Mouse (Mus musculus) megakaryocyte-erythroid progenitor cell, adult 5-6 weeks (primary cell): ENCODE measurements around the gene Tm7sf2. TPM values are rescaled to one million over a fixed set of nuclear protein-coding genes. Genes with fewer than 3 reads are reported as not detected.
A peak's percentile ranks its signal among the peaks of the same experiment; 100 is the strongest.
"Not testable (repeated sequence)": the region's sequence is repeated elsewhere in the genome, so short reads cannot be mapped to it uniquely, and the experiment has no call there.

Experiments
- ATAC-seq: replicated peaks from 2 replicates; pipeline ENCODE4 v1.8.0; 2016; ENCODE audit warnings: mild to moderate bottlenecking, inconsistent platforms; ENCODE audit not compliant: severe bottlenecking, poor library complexity, low FRiP score, low TSS enrichment
- total RNA-seq, 2 experiments: library from RNA; stranded (forward) in 1 of 2; stranded (reverse) in 1 of 2; fragments of 200-1000, 215-1000 nt in 1 of 2; fragments of >200 nt in 1 of 2; fragmentation: Nextera tagmentation in 1 of 2; gene quantifications; 2 replicates each; pipeline ENCODE4 v1.2.3; 2014 to 2017

Gene Tm7sf2
- total RNA-seq, 2 experiments from 2014 or later, result 4.8 to 13.7 TPM

DNA sequence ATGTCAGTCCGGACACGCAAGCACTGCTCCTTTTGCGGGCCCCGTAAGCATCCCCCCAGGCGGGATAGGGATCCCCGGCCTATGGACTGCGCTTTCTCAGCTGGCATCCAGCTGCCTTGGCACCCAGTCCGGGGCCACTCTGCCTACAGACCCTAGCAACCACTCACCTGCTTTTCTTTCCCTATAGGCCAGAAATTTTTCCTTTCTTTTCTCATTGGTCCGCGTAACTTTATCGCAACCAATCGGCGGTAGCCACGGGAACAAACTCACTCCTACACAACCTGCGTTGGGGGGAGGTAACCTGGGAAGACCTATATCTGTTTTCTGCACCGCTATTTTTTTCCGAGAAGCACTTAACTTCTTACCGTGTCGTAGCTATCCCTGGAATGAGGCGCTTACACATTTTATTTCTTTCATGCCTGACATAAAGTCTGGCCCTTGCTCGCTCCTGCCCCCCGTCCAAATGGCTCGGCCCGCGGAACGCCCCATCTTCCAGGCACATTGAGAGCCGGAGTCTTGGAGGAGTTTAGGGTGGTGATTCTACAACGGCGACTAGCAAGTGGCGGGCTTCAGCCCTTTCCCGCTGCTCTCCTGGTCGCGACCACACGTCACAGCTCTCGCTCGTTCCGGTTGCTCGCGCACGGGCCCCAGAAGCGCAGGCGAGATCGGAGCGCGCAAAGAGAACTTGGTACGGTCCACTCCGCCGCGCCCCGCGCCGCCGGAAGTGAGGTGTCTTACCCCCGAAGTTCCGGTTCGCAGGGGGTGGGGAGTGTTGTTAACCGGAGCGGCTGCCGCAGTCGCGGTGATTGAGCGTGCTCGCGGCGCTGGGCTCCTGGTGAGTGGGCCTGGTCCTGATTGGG, 21.6 kb downstream of the Tm7sf2 start, which contains the start of gene Syvn1:
Syvn1 (plus strand) TSS at position 283 of the 860 bp plus-strand sequence.
- ATAC-seq, result peak; percentile 77

DNA sequence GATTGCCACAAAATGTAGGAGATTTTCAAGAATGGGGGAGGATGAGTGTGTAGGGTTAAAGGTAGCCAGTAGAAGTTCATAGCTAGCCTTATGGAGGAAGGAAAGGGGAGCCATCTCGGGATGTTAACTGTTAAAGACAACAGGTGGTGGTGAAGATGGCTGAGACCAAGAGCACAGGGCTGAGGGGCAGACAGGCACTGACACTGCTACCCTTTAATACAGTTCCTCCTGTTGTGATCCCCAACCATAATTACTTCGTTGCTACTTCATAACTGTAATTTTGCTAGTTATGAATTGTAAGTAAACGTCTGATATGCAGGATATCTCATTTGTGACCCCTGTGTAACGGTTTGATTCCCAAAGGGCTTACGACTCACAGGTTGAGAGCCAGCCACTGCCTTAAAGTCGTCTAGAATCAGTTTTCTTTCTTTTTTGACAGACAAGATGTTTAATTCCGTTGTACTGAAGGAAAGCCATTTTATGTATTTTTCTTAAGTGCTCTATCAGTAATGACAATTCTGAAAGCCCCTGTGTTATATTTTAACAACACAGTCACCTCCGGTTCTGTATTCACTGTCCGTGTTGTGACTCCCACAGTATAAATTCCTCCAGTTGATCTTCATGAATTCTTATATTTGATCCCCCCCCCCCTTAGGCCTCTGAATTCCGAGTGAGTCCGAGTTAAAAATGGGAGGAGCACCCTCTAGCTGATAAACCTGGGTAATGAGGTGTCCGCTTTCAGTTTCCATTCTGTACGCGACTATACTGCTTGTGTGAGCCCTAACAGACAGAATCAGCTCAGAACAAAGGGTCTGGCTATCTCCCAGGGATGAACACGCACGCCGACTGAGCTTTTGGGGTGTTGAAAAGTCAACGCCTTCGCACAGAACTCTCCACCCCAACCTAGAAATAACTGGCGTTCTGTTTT, 22.5 kb downstream of the Tm7sf2 start:
- ATAC-seq, result peak; percentile 32

DNA sequence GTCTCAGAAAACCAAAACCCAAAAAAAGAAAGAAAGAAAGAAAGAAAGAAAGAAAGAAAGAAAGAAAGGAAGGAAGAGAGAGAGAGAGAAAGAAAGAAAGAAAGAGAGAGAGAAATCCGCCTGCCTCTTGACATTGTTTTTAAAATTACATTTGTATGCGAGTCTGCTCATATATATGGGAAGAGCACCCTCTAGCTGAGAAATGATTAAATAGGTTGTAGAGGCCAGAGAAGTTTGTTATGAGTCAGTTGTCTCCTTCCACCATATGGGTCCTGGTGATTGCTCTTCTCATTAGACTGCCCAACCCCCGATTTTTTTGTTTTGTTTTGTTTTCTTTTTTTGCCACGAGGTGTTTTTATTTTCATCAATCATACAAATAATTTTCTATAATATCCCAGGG, 24.1 kb downstream of the Tm7sf2 start:
- ATAC-seq, result not testable (repeated sequence)

DNA sequence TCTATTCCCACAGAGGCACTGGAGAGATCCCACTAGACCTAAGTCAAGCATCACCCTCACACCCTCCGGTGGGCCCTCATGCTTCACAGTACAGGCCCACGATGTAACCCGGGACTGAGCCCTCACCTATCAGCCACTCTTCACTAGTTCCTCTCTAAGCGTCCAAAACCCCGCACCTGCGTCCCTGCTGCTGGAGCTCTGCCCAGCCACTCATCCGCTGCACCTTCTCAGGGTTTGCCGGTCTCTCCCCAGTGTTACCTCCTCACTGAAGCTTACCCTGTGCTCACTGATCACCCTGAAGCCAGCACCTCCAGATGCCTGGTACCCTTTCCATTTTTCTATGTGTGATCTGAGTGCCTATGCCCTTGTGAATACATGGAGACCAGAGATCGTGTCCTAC, 25.9 kb downstream of the Tm7sf2 start:
- ATAC-seq, result no peak

DNA sequence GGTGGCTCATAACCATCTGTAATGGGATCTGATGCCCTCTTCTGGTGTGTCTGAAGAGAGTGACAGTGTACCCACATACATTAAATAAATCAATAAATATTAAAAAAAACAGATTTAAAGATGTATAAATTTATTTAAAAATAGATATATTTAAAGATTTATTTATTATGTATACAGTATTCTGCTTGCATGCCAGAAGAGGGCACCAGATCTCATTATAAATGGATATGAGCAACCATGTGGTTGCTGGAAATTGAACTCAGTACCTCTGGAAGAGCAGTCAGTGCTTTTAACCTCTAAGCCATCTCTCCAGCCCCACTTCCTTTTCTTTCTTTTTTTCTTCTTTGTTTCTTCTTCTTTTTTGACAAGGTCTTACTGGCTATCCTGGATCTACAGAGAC, 28.2 kb downstream of the Tm7sf2 start:
- ATAC-seq, result no peak

DNA sequence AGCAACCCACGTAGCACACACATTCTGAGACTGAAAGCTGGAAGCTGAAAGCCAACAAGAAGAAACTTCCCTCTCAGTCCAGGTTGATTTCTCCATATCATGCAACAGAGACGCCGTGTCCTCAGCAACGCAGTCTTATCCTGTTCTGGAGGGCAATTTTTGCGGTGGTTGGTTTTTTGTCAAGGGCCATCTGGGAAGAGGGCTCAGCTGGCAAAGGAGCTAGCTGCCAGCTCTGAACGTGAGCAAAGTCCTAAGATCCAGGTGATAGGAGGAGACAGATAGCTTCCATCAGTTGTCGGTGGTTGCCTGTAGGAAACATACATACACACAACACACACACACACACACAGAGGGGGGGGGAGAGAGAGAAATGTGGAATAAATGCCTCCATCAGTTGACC, 29.8 kb downstream of the Tm7sf2 start:
- ATAC-seq, result no peak

DNA sequence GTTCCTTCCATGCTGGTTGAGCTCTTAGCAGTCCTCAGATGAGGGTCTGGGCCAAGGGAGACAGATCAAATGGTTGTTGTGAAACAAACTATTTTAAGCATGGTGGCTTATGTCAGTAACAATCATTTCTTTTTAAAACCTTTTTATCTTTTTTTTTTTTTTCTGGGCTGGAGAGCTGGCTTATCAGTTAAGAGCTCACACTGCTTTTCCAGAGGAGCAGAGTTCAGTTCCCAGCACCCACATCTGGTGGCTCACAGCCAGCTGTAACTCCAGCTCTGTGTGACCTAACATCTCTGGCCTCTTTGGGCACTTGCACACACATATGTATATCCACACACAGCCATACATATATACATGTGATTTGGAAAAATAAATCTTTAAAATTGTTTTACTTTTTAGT, 30.5 kb downstream of the Tm7sf2 start:
- no peak for ATAC-seq

DNA sequence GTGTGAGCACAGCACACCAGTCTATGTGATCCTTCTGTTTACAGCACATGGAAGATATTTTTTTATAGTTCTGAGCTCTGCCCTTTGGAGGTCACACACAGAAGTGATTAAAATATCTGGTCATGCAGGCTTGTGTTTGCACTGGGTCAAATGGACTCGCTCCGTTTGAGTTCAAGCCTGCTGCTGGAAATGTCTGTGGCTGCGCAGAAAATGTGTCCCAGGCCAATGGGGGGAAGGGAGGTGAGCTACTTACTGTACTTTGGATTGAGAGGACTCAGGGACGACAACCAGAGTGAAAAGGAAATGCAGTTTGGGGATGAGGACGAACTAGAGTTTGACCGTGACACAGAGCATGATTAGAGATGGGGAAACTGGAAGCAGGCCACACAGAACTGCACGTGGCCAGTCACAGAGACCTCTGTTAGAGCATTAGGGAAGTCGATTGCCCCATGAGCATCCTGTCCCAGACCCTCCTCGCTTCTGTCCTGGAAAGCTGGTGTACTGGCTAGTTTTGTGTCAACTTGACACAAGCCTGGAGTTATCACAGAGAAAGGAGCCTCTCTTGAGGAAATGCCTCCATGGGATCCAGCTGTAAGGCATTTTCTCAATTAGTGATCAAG, 32.1 kb downstream of the Tm7sf2 start:
- ATAC-seq, result no peak

DNA sequence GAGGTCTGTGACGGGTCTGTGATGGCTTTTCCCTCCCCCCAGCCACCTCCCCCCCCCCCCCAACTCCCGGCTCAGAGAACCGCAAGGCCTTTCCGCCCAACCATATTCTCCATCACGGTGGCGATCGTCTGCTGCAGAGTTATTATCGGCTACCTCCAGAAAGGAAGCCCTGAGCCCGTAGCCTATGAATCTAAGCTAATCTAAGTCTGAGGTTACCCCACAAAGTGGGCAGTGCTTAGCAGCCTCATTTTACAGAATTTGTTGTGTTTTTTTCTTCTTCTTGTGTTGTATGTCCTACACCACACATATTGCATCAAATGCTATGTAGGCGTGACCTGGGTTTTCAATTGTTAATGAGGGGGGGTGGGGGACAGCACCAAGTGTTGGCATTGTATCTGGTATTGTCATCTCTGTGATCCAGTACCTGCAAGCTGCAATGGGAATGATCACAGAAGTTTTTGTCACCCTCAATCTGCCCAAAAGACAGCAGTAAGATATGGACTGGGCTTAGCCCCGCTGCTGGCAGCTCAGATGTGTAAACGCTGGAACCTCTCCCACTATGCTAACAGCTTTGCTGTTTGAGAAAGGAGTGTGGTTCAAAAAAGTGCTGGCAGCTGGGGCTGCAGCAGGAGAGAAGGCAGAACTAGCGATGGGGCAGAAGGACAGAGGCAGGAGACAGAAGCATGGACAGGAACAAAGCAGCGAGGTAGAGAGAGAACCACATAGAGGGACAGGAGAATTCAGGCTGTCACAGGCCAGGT, 37.5 kb downstream of the Tm7sf2 start:
- no peak for ATAC-seq

DNA sequence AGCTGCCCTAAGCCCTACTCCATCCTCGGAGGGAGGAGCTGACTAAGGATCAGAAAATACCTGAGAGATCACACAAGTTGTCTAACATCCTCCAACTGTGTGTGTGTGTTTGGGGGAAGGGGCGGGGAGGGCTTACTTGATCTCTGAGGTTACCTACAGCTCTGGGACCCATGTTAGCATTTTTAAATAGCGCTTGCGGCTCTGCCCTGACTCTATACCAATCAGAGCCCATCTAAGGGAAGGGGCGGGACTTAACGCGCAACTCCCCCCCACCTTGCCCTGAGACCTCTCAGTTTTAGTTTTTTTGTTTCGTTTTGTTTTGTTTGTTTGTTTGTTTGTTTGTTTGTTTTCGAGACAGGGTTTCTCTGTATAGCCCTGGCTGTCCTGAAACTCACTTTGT, 38.7 kb downstream of the Tm7sf2 start:
- ATAC-seq, result no peak

DNA sequence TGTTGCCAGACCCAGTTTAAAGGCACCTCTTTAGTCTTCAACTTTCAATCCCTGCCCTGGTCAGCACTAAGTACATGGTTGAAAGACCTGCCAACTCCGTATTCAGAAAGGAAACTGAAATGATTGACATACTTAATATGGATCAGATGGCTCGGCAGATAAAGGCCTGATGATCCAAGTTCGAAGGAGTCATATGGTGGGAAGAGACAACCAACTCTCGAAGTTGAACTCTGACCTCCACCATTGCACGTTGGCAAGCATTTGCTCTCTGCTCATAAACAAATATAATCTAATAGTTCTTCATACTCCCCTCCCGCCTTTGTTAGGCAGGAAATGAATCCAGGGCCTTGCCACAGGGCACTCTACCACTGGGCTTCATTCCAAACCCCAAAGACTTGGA, 39.2 kb downstream of the Tm7sf2 start:
- no peak for ATAC-seq

DNA sequence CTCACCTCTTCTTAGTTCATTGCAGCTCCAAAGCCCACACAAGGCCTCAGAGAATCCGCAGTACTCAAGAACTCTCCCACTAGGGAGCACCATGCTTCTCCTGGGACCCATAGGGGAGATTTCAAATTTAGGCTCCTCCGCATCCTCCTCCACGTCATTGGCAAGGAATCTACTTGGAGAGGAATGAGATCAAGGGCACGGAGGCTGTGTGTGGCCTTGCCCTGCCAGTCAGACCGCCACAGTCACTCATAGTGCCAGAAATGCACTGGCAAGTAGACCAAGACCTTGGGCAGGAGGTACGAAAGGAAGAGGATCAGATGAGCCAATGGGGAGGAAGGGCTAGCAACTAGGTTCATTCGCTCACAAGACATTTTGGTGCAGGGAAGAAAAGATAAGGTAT, 44.2 kb downstream of the Tm7sf2 start:
- ATAC-seq, result no peak

DNA sequence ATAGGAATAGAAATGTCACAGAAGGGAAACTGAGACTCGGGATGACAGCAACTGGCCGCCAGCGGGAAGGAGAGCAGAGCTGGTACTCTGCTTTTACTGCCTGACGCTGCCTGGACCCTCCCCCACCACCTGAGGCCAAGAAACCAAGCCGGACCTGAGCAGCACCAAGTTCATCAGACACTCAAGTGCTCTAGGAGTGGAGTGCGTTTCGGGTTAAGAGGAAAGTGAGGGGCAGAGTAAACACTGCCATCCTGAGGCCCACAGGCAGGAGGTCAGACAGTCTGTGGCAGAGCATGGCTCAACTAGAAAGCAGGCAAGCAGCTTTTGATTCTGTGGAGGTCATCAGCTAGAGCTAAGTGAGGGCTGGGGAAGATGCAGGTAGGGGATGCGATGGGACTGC, 45.1 kb downstream of the Tm7sf2 start:
- no peak for ATAC-seq

DNA sequence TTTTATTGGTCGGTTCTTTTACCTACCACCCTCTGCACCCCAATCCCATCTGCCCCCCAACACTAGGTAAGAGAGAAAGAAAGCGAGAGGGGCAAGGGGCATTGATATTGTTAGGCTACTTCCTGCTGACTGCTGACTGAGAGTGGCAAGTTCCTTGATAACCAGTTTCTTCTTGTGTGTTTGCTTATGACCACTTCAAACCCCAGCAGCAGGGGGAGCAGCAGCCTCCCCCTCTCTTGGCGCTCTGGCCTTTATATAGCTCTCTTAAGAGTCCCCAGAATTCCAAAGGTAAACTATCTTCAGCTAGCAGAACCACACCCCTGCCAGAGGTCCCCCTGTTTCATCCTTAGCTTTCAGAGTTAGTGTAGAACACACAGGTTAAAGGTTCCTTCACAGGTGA, 47.9 kb downstream of the Tm7sf2 start:
- ATAC-seq, result no peak

DNA sequence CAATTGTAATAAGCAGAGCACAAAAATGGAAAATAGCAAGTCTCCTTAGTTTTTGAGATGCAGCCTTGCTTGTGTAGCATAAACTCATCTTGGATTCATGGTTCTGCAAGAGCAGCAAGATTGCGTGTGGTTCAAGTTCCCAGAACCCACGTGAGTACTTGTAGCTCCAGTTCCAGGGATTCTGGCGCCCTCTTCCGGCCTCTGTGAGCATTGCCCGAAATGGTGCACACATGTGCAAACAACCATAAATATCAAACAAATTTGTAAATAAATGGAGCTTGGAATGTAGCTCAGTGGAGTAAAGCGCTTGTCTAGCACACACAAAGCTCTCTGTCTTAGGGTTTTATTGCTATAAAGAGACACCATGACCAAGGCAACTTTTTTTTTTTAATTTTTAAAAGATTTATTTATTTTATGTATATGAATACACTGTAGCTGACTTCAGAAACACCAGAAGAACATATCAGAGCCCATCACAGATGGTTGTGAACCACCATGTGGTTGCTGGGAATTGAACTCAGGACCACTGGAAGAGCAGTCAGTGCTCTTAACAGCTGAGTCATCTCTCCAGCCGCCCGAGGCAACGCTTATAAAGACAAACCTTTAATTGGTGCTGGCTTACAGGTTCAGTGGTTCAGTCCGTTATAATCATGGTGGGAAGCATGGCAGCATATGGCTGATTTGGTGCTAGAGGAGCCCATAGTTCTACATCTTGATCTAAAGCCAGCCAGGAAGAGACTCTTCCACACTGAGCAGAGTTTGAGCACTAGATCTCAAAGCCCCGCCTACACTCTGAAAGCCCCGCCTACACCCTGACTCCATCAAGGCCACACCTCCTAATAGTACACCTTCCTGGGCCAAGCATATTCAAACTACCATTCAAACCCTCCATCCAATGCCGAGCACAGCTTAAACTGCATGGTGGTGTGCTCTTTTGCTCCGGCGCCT, 49.8 kb downstream of the Tm7sf2 start:
- peak; percentile 46 for ATAC-seq

DNA sequence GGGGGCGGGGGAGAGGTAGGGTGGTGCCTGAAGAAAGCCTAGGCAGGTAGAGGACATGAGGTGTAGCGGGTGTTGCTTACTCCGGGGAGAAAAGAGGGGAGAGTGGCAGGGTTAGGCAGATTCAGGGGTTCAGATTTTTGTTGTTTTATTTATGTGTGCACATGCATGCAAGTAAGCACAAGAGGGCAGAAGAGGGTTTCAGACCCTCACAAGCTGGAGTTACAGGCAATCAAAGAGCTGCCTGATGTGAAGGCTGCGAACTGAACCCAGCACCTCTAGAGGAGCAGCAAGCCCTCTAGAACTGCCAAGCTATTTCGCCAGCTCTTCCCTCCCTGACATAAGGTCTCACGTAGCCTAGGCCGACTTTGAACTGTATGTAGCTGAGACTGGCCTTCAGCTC, 51.6 kb downstream of the Tm7sf2 start:
- ATAC-seq, result no peak

DNA sequence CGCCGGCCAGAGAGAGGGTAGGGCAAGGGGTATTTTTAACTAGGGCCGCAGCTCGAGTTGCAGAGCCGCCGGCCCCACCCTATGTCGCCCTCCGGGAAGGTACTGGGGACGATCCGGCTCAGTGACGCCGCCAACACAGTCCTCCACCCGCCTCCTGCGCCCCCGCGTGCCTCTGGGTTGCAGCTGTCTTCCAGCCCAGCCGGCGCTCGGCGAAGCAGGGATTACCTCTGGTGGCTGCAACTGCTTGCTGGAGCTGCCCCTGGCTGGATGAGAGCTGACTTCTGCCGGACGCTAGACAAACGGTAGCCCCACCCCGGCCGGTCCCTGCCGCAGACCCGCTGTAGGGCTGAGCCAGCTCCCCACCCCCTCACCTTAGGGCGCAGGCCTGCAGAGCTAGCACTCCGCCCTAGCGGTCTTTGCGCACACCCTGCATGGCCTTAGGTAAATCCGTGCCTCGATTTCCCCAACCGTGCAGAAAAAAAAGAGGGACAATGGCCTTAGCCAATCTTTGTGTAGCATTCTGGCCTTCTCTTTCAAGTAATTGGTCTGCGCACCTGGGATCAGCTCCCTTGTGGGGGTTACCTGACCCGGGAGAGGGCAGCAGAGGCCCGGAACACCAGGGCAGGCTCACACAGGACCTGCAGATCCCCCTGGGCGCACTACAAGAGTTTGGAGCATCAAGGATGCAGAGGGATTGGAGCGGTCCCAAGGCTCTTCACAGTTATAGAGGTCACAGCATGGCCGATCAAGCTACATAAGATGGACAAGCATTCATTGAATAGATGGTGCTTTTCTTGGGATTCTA, 52.5 kb downstream of the Tm7sf2 start, which contains the start of gene Capn1:
Capn1 (minus strand) TSS at position 387 of the 805 bp plus-strand sequence.
- ATAC-seq, result peak; percentile 76
